Mouse (Mus musculus): Measurements from ENCODE around the gene A930017K11Rik. TPM values are rescaled to one million over a fixed set of nuclear protein-coding genes. Genes with fewer than 3 reads are reported as not detected.

Gene A930017K11Rik
- polyA plus RNA-seq, 1 experiment from 2014 or later = 0.18 TPM

DNA sequence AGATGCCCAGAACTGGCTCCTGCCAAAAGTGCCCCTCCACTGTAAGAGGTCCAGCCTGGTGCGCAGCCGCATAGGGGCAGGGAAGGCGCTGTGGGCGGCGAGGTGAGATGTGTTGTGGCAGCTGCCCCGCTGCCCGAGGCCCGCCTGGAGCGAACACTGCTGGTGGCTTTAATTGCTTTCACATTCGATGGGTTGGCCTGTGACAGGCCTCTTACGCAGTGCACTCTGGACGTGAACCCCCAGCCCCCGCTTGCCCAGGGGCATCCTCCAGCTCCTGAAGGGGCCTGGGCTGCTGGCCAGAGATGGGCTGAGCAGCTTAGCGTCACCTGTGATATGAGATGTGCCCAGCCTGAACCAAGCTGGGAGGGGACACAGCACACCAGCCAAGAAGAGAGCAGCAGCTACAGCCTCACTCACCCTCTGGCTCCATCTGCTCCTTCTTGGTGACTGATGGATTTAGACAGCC, 5.3 kb upstream of the A930017K11Rik start:
- no peak for ATAC-seq (ENCODE audit: insufficient number of reproducible peaks, insufficient read depth, low FRiP score, low TSS enrichment, low read depth)
- H3K36me3 ChIP-seq = peaks cover 54% of the 10 kb centered on the region
- H3K4me2 ChIP-seq = no peak overlapping the region
- H3K27ac ChIP-seq = no peak overlapping the region
- no peak overlapping the region for H3K9ac ChIP-seq
- peaks cover 16% of the 10 kb centered on the region for H3K27me3 ChIP-seq
- H3K9me3 ChIP-seq = no peaks in the 10 kb centered on the region
- peaks cover 9% of the 10 kb centered on the region for H3K4me1 ChIP-seq
- no peak overlapping the region for H3K4me3 ChIP-seq
- WGBS = 63% methylated on average over 14 of the region's 14 CpGs

DNA sequence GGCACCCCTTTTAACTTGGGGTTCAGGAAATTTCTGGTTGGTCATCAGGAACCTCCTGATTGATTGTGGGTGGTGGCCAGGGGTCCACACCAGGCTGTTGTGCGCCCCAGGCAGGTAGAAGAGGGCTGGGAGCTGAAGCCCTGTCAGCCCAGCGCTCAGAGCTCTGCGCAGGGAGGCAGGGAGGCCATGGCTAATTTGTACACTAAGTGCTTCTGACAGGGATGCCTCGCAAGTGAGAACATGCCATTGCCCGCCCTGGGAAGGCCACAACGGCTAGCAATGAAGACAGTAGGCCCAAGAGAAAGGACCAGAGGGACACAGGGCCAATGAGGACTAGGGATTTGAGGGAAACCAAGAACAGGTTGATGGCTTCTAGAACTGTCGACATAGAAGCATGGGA, 4.3 kb upstream of the A930017K11Rik start:
- Histone ChIP-seq H3K27ac (no peak overlapping the region), H3K4me2 (no peak overlapping the region), H3K4me3 (no peak overlapping the region), H3K9me3 (no peaks in the 10 kb centered on the region), H3K27me3 (peaks cover 26% of the 10 kb centered on the region), H3K9ac (peak overlapping the region; percentile 21; the same call in 1 of the 2 replicates), H3K36me3 (peaks cover 44% of the 10 kb centered on the region), H3K4me1 (peaks cover 18% of the 10 kb centered on the region)
- no peak for ATAC-seq (ENCODE audit: insufficient number of reproducible peaks, insufficient read depth, low FRiP score, low TSS enrichment, low read depth)
- 68% methylated on average over 7 of the region's 7 CpGs for WGBS

DNA sequence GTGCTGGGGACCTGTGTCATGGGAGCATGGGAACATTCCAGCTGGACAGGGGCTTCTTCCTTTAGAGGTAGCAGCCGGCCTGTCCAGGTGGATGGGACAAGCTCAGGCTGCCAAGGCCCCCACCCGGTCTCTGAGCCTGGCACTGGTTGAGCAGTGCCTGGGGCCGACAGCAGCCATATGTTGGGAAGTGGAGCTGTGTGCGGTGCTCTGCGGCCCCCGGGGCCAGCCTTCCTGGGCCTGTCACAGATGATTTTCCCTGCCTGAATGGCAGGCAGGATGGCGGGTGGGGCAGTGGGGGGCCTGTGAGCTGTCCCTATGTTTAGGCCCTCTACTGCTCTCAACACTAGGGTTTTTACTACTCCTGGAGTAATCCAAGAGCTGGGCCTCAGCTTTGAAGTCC, 3.8 kb upstream of the A930017K11Rik start:
- H3K27ac ChIP-seq = no peak overlapping the region
- peaks cover 30% of the 10 kb centered on the region for H3K27me3 ChIP-seq
- H3K4me1 ChIP-seq = peaks cover 22% of the 10 kb centered on the region
- H3K4me3 ChIP-seq = no peak overlapping the region
- H3K36me3 ChIP-seq = peaks cover 39% of the 10 kb centered on the region
- 48% methylated on average over 7 of the region's 7 CpGs for WGBS
- no peak overlapping the region for H3K9ac ChIP-seq
- no peak overlapping the region for H3K4me2 ChIP-seq
- no peaks in the 10 kb centered on the region for H3K9me3 ChIP-seq
- ATAC-seq (ENCODE audit: insufficient number of reproducible peaks, insufficient read depth, low FRiP score, low TSS enrichment, low read depth) = no peak

DNA sequence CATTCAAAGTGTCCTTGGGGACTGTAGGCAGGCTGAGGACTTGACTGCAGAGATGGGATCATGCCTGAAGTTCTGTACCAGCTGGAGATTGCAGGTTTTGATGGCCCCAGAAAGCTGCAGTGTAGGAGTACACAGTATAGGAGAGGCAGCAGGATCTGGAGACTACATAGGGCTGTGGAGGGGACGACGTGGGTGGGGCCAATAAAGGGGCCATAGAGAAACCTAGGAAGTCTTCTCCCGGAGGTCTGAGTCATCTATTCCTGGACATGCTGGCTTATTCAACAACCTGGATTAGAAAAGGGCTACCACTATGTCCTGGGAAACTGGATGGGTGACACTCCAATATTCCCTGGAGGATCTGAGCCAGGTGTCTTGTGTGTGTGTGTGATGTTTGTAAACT, 3.4 kb upstream of the A930017K11Rik start:
- H3K4me3 ChIP-seq = no peak overlapping the region
- H3K4me2 ChIP-seq = no peak overlapping the region
- no peak overlapping the region for H3K27ac ChIP-seq
- H3K9me3 ChIP-seq = no peaks in the 10 kb centered on the region
- 57% methylated on average over 3 of the region's 3 CpGs for WGBS
- H3K4me1 ChIP-seq = peaks cover 25% of the 10 kb centered on the region
- peaks cover 36% of the 10 kb centered on the region for H3K36me3 ChIP-seq
- no peak for ATAC-seq (ENCODE audit: insufficient number of reproducible peaks, insufficient read depth, low FRiP score, low TSS enrichment, low read depth)
- no peak overlapping the region for H3K9ac ChIP-seq
- H3K27me3 ChIP-seq = peaks cover 35% of the 10 kb centered on the region

DNA sequence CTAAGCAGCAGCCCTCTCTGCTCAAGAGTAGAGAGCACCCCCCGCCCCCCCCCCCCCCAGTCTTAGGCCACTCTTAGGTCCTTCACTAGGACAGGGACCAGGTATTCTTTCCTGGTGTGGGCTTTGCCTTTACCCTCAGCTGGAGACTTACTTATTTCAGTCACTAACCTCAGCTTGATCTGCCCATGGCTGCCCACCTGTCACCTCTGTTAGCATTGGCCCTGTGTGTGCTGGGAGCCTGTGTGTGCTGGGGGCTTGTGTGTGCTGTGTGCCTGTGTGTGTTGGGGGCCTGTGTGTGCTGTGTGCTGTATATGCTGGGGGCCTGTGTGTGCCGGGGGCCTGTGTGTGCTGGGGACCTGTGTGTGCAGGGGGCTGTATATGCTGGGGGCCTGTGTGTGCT, 2.3 kb upstream of the A930017K11Rik start:
- H3K27me3 ChIP-seq = peaks cover 45% of the 10 kb centered on the region

DNA sequence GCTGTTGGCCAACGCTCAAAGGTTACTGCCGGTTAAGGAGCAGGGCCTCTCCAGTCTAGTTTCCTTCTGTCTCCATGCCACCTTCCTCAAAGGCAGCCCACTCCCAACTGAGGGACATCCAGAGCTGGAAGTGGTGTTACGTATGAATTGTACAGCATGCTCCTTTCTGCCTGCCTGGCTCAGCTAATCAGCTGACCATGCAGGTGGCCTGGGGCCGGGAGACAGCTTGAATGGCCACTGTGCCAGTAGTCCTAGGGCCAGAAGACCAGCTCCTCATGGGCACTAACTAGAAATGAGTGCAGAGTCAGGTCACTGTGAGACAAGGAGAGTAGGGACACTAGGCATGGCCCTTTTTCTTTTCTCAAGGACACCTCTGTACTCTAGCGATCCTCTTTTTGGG, 796 bp upstream of the A930017K11Rik start:
- H3K4me3 ChIP-seq = no peak overlapping the region
- no peak for ATAC-seq (ENCODE audit: insufficient number of reproducible peaks, insufficient read depth, low FRiP score, low TSS enrichment, low read depth)
- H3K27ac ChIP-seq = no peak overlapping the region
- no peak overlapping the region for H3K4me2 ChIP-seq
- H3K9me3 ChIP-seq = no peaks in the 10 kb centered on the region
- peaks cover 11% of the 10 kb centered on the region for H3K36me3 ChIP-seq
- no peak overlapping the region for H3K9ac ChIP-seq
- peaks cover 47% of the 10 kb centered on the region for H3K27me3 ChIP-seq
- H3K4me1 ChIP-seq = peaks cover 25% of the 10 kb centered on the region
- WGBS = 76% methylated on average over 5 of the region's 5 CpGs

More for the DNA sequence above, 2.3 kb upstream of the A930017K11Rik start:
- Histone ChIP-seq H3K4me2 (no peak overlapping the region), H3K27ac (no peak overlapping the region), H3K9me3 (no peaks in the 10 kb centered on the region), H3K9ac (no peak overlapping the region), H3K4me3 (no peak overlapping the region), H3K36me3 (peaks cover 25% of the 10 kb centered on the region), H3K4me1 (peaks cover 25% of the 10 kb centered on the region)
- WGBS = 52% methylated on average over 2 of the region's 2 CpGs
- ATAC-seq (ENCODE audit: insufficient number of reproducible peaks, insufficient read depth, low FRiP score, low TSS enrichment, low read depth) = no peak

DNA sequence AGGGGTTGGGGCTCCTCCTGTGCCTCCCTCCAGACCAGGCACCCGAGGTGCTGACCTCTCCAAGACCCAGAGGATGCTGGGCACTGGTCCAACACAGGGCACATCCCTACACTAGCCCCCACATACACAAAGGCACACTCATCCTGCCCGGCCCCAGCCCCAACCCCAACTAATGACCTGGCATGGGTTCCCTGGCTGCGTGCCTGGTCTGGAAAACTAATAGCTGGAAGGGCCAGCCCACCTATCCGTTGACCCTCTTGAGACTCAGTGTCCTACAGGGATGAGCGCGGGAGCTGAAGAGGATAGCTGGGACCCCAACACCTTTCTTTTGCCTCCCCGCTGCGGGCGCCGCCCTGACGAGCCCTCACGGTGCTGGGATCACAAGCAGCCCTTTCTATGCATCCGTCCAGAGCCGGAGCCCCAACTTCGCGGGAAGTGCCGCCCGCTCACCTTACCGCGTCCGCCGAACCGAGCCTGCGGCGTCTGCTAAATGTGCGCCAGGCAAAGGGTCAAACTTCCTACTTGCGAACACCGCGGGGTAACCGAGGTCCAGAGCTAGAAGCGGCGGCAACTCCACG, 1.1 kb downstream of the A930017K11Rik start:
- ATAC-seq (ENCODE audit: insufficient number of reproducible peaks, insufficient read depth, low FRiP score, low TSS enrichment, low read depth) = no peak
- Histone ChIP-seq H3K27me3 (peaks cover 47% of the 10 kb centered on the region), H3K9ac (peak overlapping the region; percentile 66), H3K36me3 (no peaks in the 10 kb centered on the region), H3K4me1 (peaks cover 19% of the 10 kb centered on the region), H3K27ac (no peak overlapping the region), H3K4me3 (peak overlapping the region; percentile 48), H3K4me2 (peak overlapping the region; percentile 77), H3K9me3 (no peaks in the 10 kb centered on the region)
- under 1% methylated on average over 33 of the region's 33 CpGs for WGBS

DNA sequence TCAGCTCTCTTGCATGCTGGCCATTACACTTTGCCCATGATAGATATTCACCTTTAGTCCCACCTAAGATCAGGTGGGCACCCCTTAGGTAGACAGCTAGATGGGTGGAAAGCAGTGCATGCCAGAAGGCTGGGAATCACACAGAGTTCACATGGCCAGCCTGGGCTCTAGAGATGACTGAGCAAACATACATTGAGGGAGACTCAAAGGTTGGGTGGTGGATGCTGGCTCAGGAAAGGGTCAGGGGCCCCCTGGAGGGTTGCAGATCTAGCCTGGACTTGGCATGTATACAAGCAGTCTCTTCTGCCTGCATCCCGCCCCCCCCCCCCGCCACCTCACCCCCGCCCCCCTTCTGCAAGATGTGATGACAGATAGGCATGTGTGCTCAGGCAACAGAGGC, 1.7 kb downstream of the A930017K11Rik start:
- H3K4me1 ChIP-seq = peaks cover 16% of the 10 kb centered on the region
- no peak overlapping the region for H3K9ac ChIP-seq
- H3K27me3 ChIP-seq = peaks cover 47% of the 10 kb centered on the region
- 11% methylated on average over 3 of the region's 3 CpGs for WGBS
- H3K9me3 ChIP-seq = no peaks in the 10 kb centered on the region
- ATAC-seq (ENCODE audit: insufficient number of reproducible peaks, insufficient read depth, low FRiP score, low TSS enrichment, low read depth) = no peak
- no peak overlapping the region for H3K27ac ChIP-seq
- H3K4me2 ChIP-seq = peak overlapping the region; percentile 77; the same call in 1 of the 2 replicates
- no peak overlapping the region for H3K4me3 ChIP-seq
- H3K36me3 ChIP-seq = no peaks in the 10 kb centered on the region

DNA sequence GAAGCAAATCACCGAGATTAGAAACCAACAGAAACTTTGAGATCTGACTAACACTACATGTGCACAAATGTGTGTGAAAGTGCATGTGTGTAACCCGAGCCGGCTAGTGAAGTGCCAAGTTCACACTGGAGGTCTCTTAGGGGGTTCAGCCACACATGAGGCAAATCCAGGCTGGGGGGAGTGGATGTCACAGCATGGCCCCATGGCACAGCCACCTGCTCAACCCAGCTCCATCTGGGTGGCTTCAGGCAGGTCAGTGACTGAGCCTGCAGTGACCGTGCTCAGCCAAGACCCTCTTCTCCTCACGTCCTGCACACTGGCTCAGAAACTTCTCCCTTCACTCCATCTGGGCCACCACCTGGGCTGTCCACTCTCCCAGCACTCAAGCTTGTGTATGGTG, 2.4 kb downstream of the A930017K11Rik start:
- Histone ChIP-seq H3K4me2 (no peak overlapping the region), H3K36me3 (no peaks in the 10 kb centered on the region), H3K27me3 (peaks cover 47% of the 10 kb centered on the region), H3K4me3 (no peak overlapping the region), H3K9ac (no peak overlapping the region), H3K4me1 (peaks cover 16% of the 10 kb centered on the region), H3K27ac (no peak overlapping the region), H3K9me3 (no peaks in the 10 kb centered on the region)
- no peak for ATAC-seq (ENCODE audit: insufficient number of reproducible peaks, insufficient read depth, low FRiP score, low TSS enrichment, low read depth)
- 77% methylated on average over 5 of the region's 5 CpGs for WGBS

DNA sequence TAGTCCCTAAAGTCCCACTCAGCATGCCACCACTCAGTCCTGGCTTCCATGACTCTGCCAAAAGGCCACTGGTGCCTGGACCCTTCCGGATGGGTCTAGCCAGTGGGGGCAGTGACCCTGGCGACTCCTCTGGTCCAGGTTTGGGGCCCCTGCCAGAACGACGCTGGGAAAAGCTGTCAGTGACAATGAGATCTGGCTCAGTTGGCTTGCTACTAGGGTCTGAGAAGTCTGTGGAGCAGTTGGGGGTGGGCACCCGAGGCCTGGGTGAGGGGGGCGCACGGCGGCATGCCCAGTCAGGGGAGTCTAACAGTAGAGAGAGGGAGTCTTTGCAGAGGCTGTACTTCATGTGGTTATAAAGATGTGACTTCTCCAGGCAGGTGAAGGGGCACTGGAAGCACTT, 4.3 kb downstream of the A930017K11Rik start:
- H3K4me1 ChIP-seq = peaks cover 16% of the 10 kb centered on the region
- no peaks in the 10 kb centered on the region for H3K36me3 ChIP-seq
- peaks cover 36% of the 10 kb centered on the region for H3K27me3 ChIP-seq
- no peak overlapping the region for H3K9ac ChIP-seq
- no peak overlapping the region for H3K4me2 ChIP-seq
- ATAC-seq (ENCODE audit: insufficient number of reproducible peaks, insufficient read depth, low FRiP score, low TSS enrichment, low read depth) = no peak
- WGBS = 77% methylated on average over 8 of the region's 8 CpGs
- no peak overlapping the region for H3K27ac ChIP-seq
- H3K9me3 ChIP-seq = no peaks in the 10 kb centered on the region
- H3K4me3 ChIP-seq = no peak overlapping the region

DNA sequence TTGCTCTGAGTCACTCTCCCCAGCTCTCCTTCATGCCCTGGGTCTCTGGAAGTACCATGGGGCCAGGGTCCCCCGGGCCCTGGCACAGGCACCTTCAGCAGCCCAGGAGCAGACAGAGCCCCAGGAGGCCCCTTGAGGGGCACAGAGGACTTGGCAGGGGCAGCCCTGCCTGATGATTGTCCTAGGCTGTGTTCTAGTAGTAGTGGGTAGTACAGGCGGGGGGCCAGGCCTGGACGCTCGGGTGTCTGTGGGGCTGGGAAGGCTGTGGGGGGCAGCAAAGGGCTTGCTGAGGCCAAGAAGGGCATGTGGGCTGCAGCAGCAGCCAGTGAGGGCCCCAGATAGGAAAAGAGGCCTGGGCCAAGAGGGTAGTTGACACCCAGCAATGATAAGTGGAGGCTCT, 4.8 kb downstream of the A930017K11Rik start:
- Histone ChIP-seq H3K4me2 (no peak overlapping the region), H3K27me3 (peaks cover 31% of the 10 kb centered on the region), H3K4me1 (peaks cover 19% of the 10 kb centered on the region), H3K36me3 (no peaks in the 10 kb centered on the region), H3K27ac (no peak overlapping the region), H3K9ac (no peak overlapping the region), H3K9me3 (no peaks in the 10 kb centered on the region), H3K4me3 (no peak overlapping the region)
- ATAC-seq (ENCODE audit: insufficient number of reproducible peaks, insufficient read depth, low FRiP score, low TSS enrichment, low read depth) = no peak
- WGBS = 82% methylated on average over 4 of the region's 4 CpGs

DNA sequence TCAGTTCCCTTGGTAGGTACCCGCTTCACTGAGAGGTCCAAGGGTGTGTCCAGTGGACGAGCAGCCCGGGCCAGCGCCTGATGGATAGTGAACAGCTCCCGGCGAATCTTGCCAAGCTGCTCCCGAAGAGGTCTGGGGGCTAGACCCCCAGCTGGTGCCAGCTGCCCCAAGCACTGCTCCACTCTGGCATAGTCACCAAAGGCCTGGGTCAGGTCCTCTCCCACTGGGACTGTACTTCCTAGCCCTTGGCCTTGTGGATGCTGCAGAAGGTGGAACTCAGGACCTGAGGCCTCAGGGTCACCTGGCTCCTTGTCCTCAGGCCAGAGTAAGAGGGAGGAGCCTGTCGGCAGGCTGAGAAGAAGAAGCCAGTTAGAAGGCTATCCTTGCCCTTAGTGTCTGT, 5.5 kb downstream of the A930017K11Rik start:
- no peak for ATAC-seq (ENCODE audit: insufficient number of reproducible peaks, insufficient read depth, low FRiP score, low TSS enrichment, low read depth)
- no peaks in the 10 kb centered on the region for H3K9me3 ChIP-seq
- H3K4me1 ChIP-seq = peaks cover 20% of the 10 kb centered on the region
- WGBS = 79% methylated on average over 8 of the region's 8 CpGs
- H3K27ac ChIP-seq = no peak overlapping the region
- no peak overlapping the region for H3K4me2 ChIP-seq
- no peak overlapping the region for H3K4me3 ChIP-seq
- H3K36me3 ChIP-seq = no peaks in the 10 kb centered on the region
- H3K27me3 ChIP-seq = peaks cover 24% of the 10 kb centered on the region
- no peak overlapping the region for H3K9ac ChIP-seq

All from embryonic facial prominence, embryonic 13.5 days (tissue).